Mouse (Mus musculus): ENCODE measurements around the gene Otogl. TPM values are rescaled to one million over a fixed set of nuclear protein-coding genes. Genes with fewer than 3 reads are reported as not detected.

The Otogl gene
- polyA plus RNA-seq (2014; fragmentation: Nextera tagmentation; extraction: Ambion mirVana): 0.03 and 0.07 TPM in 2 replicates

DNA sequence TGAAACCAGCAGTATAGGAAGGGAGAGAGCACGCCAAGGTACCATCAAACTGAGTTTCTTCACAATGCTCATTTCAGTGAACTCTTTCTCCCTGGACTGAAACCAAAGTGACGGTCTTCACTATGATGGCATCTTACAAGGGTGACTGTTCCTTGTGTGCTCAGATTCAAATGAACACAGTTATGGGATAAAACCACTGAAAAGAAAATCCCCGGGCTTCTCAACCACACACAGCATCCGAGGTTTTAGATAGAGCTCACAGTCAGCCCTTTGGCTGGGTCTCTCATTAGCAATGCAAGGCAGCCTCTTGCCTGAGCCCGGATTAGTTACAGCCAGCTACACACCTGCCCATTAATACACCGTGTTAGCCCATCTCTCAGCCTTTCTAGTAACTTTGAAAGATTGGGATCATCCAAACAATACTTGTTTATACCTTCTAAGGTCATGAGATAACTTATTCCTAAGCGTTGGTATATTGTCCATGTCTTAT is at the start of gene Otogl:
Gene Otogl (minus strand): TSS at position 51 of the 490 bp plus-strand sequence.
- Histone ChIP-seq H3K27me3 (ENCODE audit: control insufficient read depth, insufficient read depth, low read length) (no peaks in the 10 kb centered on the region), H3K9me3 (ENCODE audit: control insufficient read depth, low read length) (0 out of 2 replicates have a peak, but pooled peaks cover 5% of the 10 kb centered on the region), H3K27ac (replicated peaks; ENCODE audit: low read depth, low read length) (no peak within 1 kb of the TSS), H3K4me3 (replicated peaks; ENCODE audit: low read depth, low read length) (no peak within 1 kb of the TSS), H3K4me1 (ENCODE audit: control insufficient read depth, insufficient read depth, low read length) (no peaks in the 10 kb centered on the region), H3K4me2 (ENCODE audit: low read length) (no peak within 1 kb of the TSS), H3K9ac (replicated peaks; ENCODE audit: low read length) (no peak within 1 kb of the TSS), H3K36me3 (ENCODE audit: control insufficient read depth, insufficient read depth, low read length) (no peaks in the 10 kb centered on the region)
- DNase-seq (no peak), ATAC-seq (ENCODE audit: low FRiP score, low TSS enrichment) (no peak)
- 22% methylated on average over 7 of the region's 7 CpGs for WGBS

DNA sequence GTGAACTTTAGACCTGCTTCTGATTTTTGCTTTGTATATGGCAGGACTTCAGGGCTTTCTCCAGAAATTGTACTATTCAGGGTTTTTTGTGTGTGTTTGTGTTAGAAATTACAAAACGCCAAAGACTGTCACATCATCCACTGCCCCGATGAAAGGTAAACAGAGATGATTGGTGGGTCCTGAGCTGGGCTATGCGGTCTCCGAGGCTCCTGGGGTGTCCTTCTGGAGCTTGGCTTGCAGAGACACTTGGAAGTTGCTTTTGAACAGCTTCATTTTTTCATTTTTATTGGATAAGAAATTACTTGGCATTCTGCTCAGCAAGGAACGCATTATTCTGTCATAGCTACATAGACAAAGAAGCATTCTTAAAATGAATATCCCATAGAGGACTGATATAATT is 44.7 kb upstream of the Otogl start:
- no peaks in the 10 kb centered on the region for H3K27me3 ChIP-seq (ENCODE audit: control insufficient read depth, insufficient read depth, low read length)
- no peak overlapping the region for H3K9ac ChIP-seq (replicated peaks; ENCODE audit: low read length)
- no peaks in the 10 kb centered on the region for H3K4me1 ChIP-seq (ENCODE audit: control insufficient read depth, insufficient read depth, low read length)
- no peaks in the 10 kb centered on the region for H3K9me3 ChIP-seq (ENCODE audit: control insufficient read depth, low read length)
- DNase-seq: no peak
- H3K36me3 ChIP-seq (ENCODE audit: control insufficient read depth, insufficient read depth, low read length): no peaks in the 10 kb centered on the region
- no peak overlapping the region for H3K27ac ChIP-seq (replicated peaks; ENCODE audit: low read depth, low read length)
- no peak overlapping the region for H3K4me2 ChIP-seq (ENCODE audit: low read length)
- WGBS: 92% methylated on average over 5 of the region's 5 CpGs
- no peak for ATAC-seq (ENCODE audit: low FRiP score, low TSS enrichment)
- no peak overlapping the region for H3K4me3 ChIP-seq (replicated peaks; ENCODE audit: low read depth, low read length)

DNA sequence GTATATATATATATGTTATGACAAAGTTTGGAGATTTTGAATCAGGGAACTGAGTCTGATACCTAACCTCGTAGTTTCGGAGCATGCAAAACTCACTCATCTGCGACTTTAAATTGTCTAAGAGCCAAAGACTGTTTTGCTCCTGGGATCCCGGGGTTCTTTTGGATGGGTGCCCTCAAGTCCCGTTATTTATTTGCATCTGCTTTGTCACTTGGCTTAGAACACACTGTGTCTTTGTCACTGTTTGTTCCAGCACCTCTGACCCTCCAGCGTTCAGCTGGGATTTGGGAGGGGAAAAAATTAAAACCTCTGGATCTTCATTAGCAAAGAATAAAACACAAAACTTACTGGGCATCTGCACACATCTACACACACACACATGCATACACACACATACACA is 42.5 kb upstream of the Otogl start:
- Histone ChIP-seq H3K27me3 (ENCODE audit: control insufficient read depth, insufficient read depth, low read length) (no peaks in the 10 kb centered on the region), H3K27ac (replicated peaks; ENCODE audit: low read depth, low read length) (no peak overlapping the region), H3K36me3 (ENCODE audit: control insufficient read depth, insufficient read depth, low read length) (no peaks in the 10 kb centered on the region), H3K4me2 (ENCODE audit: low read length) (no peak overlapping the region), H3K4me1 (ENCODE audit: control insufficient read depth, insufficient read depth, low read length) (no peaks in the 10 kb centered on the region), H3K9ac (replicated peaks; ENCODE audit: low read length) (no peak overlapping the region), H3K4me3 (replicated peaks; ENCODE audit: low read depth, low read length) (no peak overlapping the region), H3K9me3 (ENCODE audit: control insufficient read depth, low read length) (no peaks in the 10 kb centered on the region)
- DNase-seq: no peak
- WGBS: 61% methylated on average over 6 of the region's 6 CpGs
- ATAC-seq (ENCODE audit: low FRiP score, low TSS enrichment): no peak

DNA sequence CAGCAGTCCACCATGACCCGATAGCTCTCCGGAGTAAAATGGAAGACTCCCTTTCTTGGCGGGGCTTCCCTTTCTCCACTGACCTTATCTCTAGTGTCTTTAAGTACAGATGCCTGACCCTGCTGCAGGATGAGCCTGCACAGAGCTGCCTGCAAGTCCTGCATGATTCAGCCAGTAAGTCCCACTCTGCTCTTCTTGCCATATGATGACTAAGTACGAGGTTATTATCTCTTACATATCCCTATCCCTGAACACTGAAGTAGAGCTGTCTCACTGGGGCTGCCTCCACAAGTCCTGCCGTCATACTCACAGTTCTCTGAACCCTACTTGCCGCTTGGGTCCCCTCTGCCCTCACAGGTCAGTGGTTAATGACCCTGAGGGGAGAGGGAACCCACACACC is 39.7 kb upstream of the Otogl start:
- Histone ChIP-seq H3K4me1 (ENCODE audit: control insufficient read depth, insufficient read depth, low read length) (no peaks in the 10 kb centered on the region), H3K36me3 (ENCODE audit: control insufficient read depth, insufficient read depth, low read length) (no peaks in the 10 kb centered on the region), H3K4me3 (replicated peaks; ENCODE audit: low read depth, low read length) (no peak overlapping the region), H3K9me3 (ENCODE audit: control insufficient read depth, low read length) (no peaks in the 10 kb centered on the region), H3K4me2 (ENCODE audit: low read length) (no peak overlapping the region), H3K27ac (replicated peaks; ENCODE audit: low read depth, low read length) (no peak overlapping the region), H3K9ac (replicated peaks; ENCODE audit: low read length) (no peak overlapping the region), H3K27me3 (ENCODE audit: control insufficient read depth, insufficient read depth, low read length) (no peaks in the 10 kb centered on the region)
- 93% methylated on average over 6 of the region's 6 CpGs for WGBS
- no peak for ATAC-seq (ENCODE audit: low FRiP score, low TSS enrichment)
- no peak for DNase-seq

DNA sequence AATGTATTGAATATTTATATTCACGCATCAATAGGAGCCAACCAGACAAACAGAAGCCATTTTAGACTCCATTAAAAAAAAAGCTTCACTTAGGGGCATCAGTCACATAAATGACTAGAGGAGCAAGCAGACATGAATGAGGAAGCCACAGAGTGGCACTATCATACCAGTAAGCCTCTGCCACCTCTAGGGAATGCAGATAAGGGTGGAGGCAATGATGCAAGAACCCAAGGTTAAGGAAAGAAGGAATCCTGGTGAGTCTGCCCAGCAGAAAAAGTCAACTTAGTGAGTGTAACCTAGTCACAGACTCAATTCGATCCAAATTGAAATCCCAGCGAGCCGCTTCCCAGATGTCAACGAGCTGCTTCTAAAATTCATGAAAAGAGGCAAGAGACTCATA is 38.0 kb upstream of the Otogl start:
- H3K36me3 ChIP-seq (ENCODE audit: control insufficient read depth, insufficient read depth, low read length): no peaks in the 10 kb centered on the region
- H3K4me1 ChIP-seq (ENCODE audit: control insufficient read depth, insufficient read depth, low read length): no peaks in the 10 kb centered on the region
- no peaks in the 10 kb centered on the region for H3K27me3 ChIP-seq (ENCODE audit: control insufficient read depth, insufficient read depth, low read length)
- H3K9me3 ChIP-seq (ENCODE audit: control insufficient read depth, low read length): no peaks in the 10 kb centered on the region
- no peak overlapping the region for H3K27ac ChIP-seq (replicated peaks; ENCODE audit: low read depth, low read length)
- H3K4me2 ChIP-seq (ENCODE audit: low read length): no peak overlapping the region
- WGBS: 93% methylated on average over 5 of the region's 5 CpGs
- H3K4me3 ChIP-seq (replicated peaks; ENCODE audit: low read depth, low read length): no peak overlapping the region
- no peak for DNase-seq
- no peak overlapping the region for H3K9ac ChIP-seq (replicated peaks; ENCODE audit: low read length)
- ATAC-seq (ENCODE audit: low FRiP score, low TSS enrichment): no peak

DNA sequence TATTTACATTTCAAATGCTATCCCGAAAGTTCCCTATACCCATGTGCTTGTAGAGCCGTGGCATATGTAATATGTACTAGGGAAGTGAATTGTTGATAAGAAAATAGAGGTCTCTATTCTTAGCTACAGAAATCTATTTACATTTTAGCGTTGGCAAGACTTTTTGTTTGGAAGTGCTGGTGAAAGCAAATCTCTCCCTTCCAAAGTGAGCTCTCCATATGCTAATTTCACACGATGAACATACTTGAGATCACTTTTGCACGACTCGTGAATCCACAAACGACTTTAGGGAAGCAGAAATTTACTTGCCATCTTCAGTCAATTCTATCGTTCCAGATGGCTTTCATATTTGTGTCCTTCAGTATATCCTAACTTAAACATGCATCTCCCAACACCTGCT is 36.7 kb upstream of the Otogl start:
- Histone ChIP-seq H3K4me2 (ENCODE audit: low read length) (no peak overlapping the region), H3K9me3 (ENCODE audit: control insufficient read depth, low read length) (no peaks in the 10 kb centered on the region), H3K36me3 (ENCODE audit: control insufficient read depth, insufficient read depth, low read length) (no peaks in the 10 kb centered on the region), H3K27ac (replicated peaks; ENCODE audit: low read depth, low read length) (no peak overlapping the region), H3K9ac (replicated peaks; ENCODE audit: low read length) (no peak overlapping the region), H3K4me3 (replicated peaks; ENCODE audit: low read depth, low read length) (no peak overlapping the region), H3K4me1 (ENCODE audit: control insufficient read depth, insufficient read depth, low read length) (no peaks in the 10 kb centered on the region), H3K27me3 (ENCODE audit: control insufficient read depth, insufficient read depth, low read length) (no peaks in the 10 kb centered on the region)
- ATAC-seq (ENCODE audit: low FRiP score, low TSS enrichment): no peak
- 90% methylated on average over 8 of the region's 8 CpGs for WGBS
- no peak for DNase-seq

DNA sequence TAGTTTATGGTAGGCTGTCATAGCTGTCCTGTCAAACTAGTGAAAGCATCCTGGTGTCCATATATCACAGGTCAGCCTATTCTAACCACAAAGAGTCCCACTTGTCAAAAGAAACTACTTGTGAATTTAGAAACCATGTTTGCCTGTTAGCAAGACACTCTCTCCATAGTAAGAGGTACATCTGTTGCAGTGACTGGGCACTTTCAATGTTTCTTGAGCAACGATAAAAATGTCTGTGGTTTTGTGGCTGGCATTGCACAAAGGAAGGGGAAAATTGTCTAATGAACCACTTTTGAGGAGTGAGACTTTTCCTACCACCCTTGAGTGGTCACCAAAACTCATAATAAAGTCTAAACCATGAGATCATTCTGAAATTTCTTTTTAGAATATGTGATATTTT is 36.1 kb upstream of the Otogl start:
- Histone ChIP-seq H3K36me3 (ENCODE audit: control insufficient read depth, insufficient read depth, low read length) (no peaks in the 10 kb centered on the region), H3K27ac (replicated peaks; ENCODE audit: low read depth, low read length) (no peak overlapping the region), H3K4me1 (ENCODE audit: control insufficient read depth, insufficient read depth, low read length) (no peaks in the 10 kb centered on the region), H3K4me3 (replicated peaks; ENCODE audit: low read depth, low read length) (no peak overlapping the region), H3K9ac (replicated peaks; ENCODE audit: low read length) (no peak overlapping the region), H3K9me3 (ENCODE audit: control insufficient read depth, low read length) (no peaks in the 10 kb centered on the region), H3K27me3 (ENCODE audit: control insufficient read depth, insufficient read depth, low read length) (no peaks in the 10 kb centered on the region), H3K4me2 (ENCODE audit: low read length) (no peak overlapping the region)
- ATAC-seq (ENCODE audit: low FRiP score, low TSS enrichment) (no peak), DNase-seq (no peak)
- 89% methylated on average over 1 of the region's 1 CpGs for WGBS

DNA sequence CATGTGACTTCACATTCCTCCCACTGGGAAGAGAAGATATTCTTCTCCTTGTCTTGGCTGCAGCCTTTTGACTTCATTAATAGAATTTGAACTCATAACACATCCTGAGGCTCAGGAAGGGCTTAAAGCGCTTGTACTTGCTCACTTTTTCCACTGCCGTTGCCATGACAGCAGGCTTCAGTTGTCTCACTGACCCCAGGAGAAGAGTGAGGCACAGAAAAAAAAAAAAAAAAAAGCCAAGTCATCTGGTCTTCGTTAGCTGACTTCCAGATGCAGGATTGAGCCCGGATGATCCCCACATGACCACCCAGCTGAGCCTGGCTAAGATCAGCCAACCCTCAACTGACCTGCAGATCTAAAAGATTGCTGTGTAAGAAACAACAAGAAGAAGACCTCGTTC is 34.4 kb upstream of the Otogl start:
- no peaks in the 10 kb centered on the region for H3K9me3 ChIP-seq (ENCODE audit: control insufficient read depth, low read length)
- DNase-seq (no peak), ATAC-seq (ENCODE audit: low FRiP score, low TSS enrichment) (no peak)
- no peak overlapping the region for H3K27ac ChIP-seq (replicated peaks; ENCODE audit: low read depth, low read length)
- H3K9ac ChIP-seq (replicated peaks; ENCODE audit: low read length): no peak overlapping the region
- 57% methylated on average over 5 of the region's 5 CpGs for WGBS
- H3K4me1 ChIP-seq (ENCODE audit: control insufficient read depth, insufficient read depth, low read length): no peaks in the 10 kb centered on the region
- no peaks in the 10 kb centered on the region for H3K27me3 ChIP-seq (ENCODE audit: control insufficient read depth, insufficient read depth, low read length)
- no peak overlapping the region for H3K4me2 ChIP-seq (ENCODE audit: low read length)
- no peak overlapping the region for H3K4me3 ChIP-seq (replicated peaks; ENCODE audit: low read depth, low read length)
- no peaks in the 10 kb centered on the region for H3K36me3 ChIP-seq (ENCODE audit: control insufficient read depth, insufficient read depth, low read length)

DNA sequence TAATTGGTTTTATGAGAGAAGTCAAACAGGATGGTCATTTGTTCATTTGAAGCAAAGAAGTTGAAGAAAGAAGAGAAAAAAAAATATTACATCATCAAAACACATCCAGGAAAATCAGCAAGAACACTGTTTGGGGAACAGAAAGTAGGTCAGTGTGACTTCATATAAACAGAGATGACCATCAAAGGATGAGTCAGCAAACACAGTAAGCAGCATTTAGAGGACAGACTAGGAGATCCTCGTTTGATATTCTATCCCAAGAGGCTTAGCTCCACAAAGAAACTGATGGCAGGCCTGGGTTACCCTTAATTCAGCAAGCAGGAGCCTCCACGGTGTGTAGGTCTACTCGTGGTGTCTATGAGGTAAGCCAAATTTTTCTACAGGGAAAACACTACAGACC is 31.9 kb upstream of the Otogl start:
- no peaks in the 10 kb centered on the region for H3K36me3 ChIP-seq (ENCODE audit: control insufficient read depth, insufficient read depth, low read length)
- no peak overlapping the region for H3K27ac ChIP-seq (replicated peaks; ENCODE audit: low read depth, low read length)
- WGBS: 81% methylated on average over 3 of the region's 3 CpGs
- H3K27me3 ChIP-seq (ENCODE audit: control insufficient read depth, insufficient read depth, low read length): no peaks in the 10 kb centered on the region
- no peak for DNase-seq
- no peaks in the 10 kb centered on the region for H3K4me1 ChIP-seq (ENCODE audit: control insufficient read depth, insufficient read depth, low read length)
- no peak for ATAC-seq (ENCODE audit: low FRiP score, low TSS enrichment)
- no peaks in the 10 kb centered on the region for H3K9me3 ChIP-seq (ENCODE audit: control insufficient read depth, low read length)
- H3K9ac ChIP-seq (replicated peaks; ENCODE audit: low read length): no peak overlapping the region
- H3K4me3 ChIP-seq (replicated peaks; ENCODE audit: low read depth, low read length): no peak overlapping the region
- no peak overlapping the region for H3K4me2 ChIP-seq (ENCODE audit: low read length)
